Mouse (Mus musculus): Measurements from ENCODE around the gene Ifrd1. TPM values are rescaled to one million over a fixed set of nuclear protein-coding genes. Genes with fewer than 3 reads are reported as not detected.

The Ifrd1 gene
- polyA plus RNA-seq, 1 experiment from 2014 or later = 171 TPM

- ATAC-seq (ENCODE audit: insufficient read depth, low FRiP score, low TSS enrichment) = no peak
- DNase-seq (ENCODE audit: low spot score) = no peak
Measured at GRCm38 (mm10) chr12:40247976-40248375, 328 bp downstream of the Ifrd1 start.

GRCm38 (mm10) chr12:40247384-40247783, 920 bp downstream of the Ifrd1 start:
- H3K27me3 ChIP-seq (ENCODE audit: control insufficient read depth, insufficient read depth, low read length) = no peaks in the 10 kb centered on the region
- no peak for DNase-seq (ENCODE audit: low spot score)
- 85% methylated on average over 4 of the region's 4 CpGs for WGBS

More at GRCm38 (mm10) chr12:40247976-40248375, 328 bp downstream of the Ifrd1 start:
- 79% methylated on average over 6 of the region's 6 CpGs for WGBS
- Histone ChIP-seq H3K9ac (ENCODE audit: low read length) (no peak overlapping the region), H3K4me2 (ENCODE audit: low read depth) (no peak overlapping the region), H3K4me3 (ENCODE audit: low read depth, low read length) (no peak overlapping the region), H3K9me3 (ENCODE audit: control insufficient read depth, low read length) (no peaks in the 10 kb centered on the region), H3K27ac (ENCODE audit: low read depth, low read length) (no peak overlapping the region), H3K4me1 (ENCODE audit: control insufficient read depth, insufficient read depth, low read length) (no peaks in the 10 kb centered on the region), H3K27me3 (ENCODE audit: control insufficient read depth, insufficient read depth, low read length) (no peaks in the 10 kb centered on the region), H3K36me3 (ENCODE audit: control insufficient read depth, insufficient read depth, low read length) (no peaks in the 10 kb centered on the region)

GRCm38 (mm10) chr12:40245434-40245970, 2.8 kb downstream of the Ifrd1 start:
- no peaks in the 10 kb centered on the region for H3K36me3 ChIP-seq (ENCODE audit: control insufficient read depth, insufficient read depth, low read length)
- 89% methylated on average over 7 of the region's 7 CpGs for WGBS
- no peak overlapping the region for H3K27ac ChIP-seq (ENCODE audit: low read depth, low read length)

More at GRCm38 (mm10) chr12:40247384-40247783, 920 bp downstream of the Ifrd1 start:
- no peak overlapping the region for H3K4me2 ChIP-seq (ENCODE audit: low read depth)
- H3K36me3 ChIP-seq (ENCODE audit: control insufficient read depth, insufficient read depth, low read length) = no peaks in the 10 kb centered on the region
- no peak overlapping the region for H3K4me3 ChIP-seq (ENCODE audit: low read depth, low read length)
- H3K27ac ChIP-seq (ENCODE audit: low read depth, low read length) = no peak overlapping the region
- no peaks in the 10 kb centered on the region for H3K9me3 ChIP-seq (ENCODE audit: control insufficient read depth, low read length)
- no peak for ATAC-seq (ENCODE audit: insufficient read depth, low FRiP score, low TSS enrichment)
- H3K9ac ChIP-seq (ENCODE audit: low read length) = no peak overlapping the region
- no peaks in the 10 kb centered on the region for H3K4me1 ChIP-seq (ENCODE audit: control insufficient read depth, insufficient read depth, low read length)

DNA sequence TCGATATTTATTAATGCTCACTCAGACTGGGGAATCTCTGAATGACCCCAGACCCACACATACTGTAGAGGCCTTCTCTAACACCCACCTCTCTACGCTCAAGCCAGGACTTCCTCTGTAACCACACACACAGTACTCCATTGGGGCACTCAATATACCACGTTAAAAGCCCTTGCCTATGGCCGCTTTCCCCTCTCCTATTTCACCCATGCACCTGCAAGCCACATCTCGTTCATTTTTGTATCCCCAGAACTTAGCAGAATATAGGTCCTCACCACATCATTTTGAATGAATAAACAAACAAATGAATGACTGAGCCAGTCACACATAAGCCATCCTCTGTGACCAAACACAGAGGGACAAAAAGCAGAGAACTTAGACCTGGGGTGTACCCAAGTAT, 3.4 kb downstream of the Ifrd1 start:
- Histone ChIP-seq H3K9me3 (ENCODE audit: control insufficient read depth, low read length) (no peaks in the 10 kb centered on the region), H3K4me2 (ENCODE audit: low read depth) (no peak overlapping the region), H3K36me3 (ENCODE audit: control insufficient read depth, insufficient read depth, low read length) (no peaks in the 10 kb centered on the region), H3K4me3 (ENCODE audit: low read depth, low read length) (no peak overlapping the region), H3K9ac (ENCODE audit: low read length) (no peak overlapping the region), H3K27me3 (ENCODE audit: control insufficient read depth, insufficient read depth, low read length) (no peaks in the 10 kb centered on the region), H3K4me1 (ENCODE audit: control insufficient read depth, insufficient read depth, low read length) (no peaks in the 10 kb centered on the region), H3K27ac (ENCODE audit: low read depth, low read length) (no peak overlapping the region)
- 93% methylated on average over 5 of the region's 5 CpGs for WGBS
- DNase-seq (ENCODE audit: low spot score) (no peak), ATAC-seq (ENCODE audit: insufficient read depth, low FRiP score, low TSS enrichment) (no peak)

More at GRCm38 (mm10) chr12:40245434-40245970, 2.8 kb downstream of the Ifrd1 start:
- no peak for DNase-seq (ENCODE audit: low spot score)
- Histone ChIP-seq H3K4me1 (ENCODE audit: control insufficient read depth, insufficient read depth, low read length) (no peaks in the 10 kb centered on the region), H3K27me3 (ENCODE audit: control insufficient read depth, insufficient read depth, low read length) (no peaks in the 10 kb centered on the region), H3K4me2 (ENCODE audit: low read depth) (no peak overlapping the region), H3K9me3 (ENCODE audit: control insufficient read depth, low read length) (no peaks in the 10 kb centered on the region), H3K4me3 (ENCODE audit: low read depth, low read length) (no peak overlapping the region), H3K9ac (ENCODE audit: low read length) (no peak overlapping the region)
- no peak for ATAC-seq (ENCODE audit: insufficient read depth, low FRiP score, low TSS enrichment)

DNA sequence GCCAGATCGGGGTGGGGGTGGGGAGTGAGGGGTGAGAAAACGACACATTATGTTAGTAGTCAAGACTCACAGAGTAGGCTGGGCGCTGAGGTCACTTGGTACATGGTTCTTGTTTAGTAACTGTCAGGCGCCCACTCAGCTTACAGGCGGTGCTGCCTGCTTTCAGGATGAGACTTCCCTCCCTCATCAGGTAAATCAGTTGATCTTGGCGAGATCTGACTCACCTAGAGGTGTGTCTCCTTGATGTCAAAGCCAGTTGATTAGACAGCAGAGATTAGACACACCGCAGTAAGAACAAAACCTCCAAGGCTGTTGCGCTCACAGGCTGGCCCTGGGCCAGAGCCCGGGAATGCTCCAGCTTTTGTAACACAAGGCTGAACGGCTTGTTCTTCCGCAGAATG, 4.5 kb downstream of the Ifrd1 start:
- DNase-seq (ENCODE audit: low spot score) (no peak), ATAC-seq (ENCODE audit: insufficient read depth, low FRiP score, low TSS enrichment) (no peak)
- no peak overlapping the region for H3K4me3 ChIP-seq (ENCODE audit: low read depth, low read length)
- H3K27ac ChIP-seq (ENCODE audit: low read depth, low read length) = no peak overlapping the region
- H3K9ac ChIP-seq (ENCODE audit: low read length) = no peak overlapping the region
- H3K27me3 ChIP-seq (ENCODE audit: control insufficient read depth, insufficient read depth, low read length) = no peaks in the 10 kb centered on the region
- no peaks in the 10 kb centered on the region for H3K4me1 ChIP-seq (ENCODE audit: control insufficient read depth, insufficient read depth, low read length)
- 70% methylated on average over 11 of the region's 11 CpGs for WGBS
- no peaks in the 10 kb centered on the region for H3K9me3 ChIP-seq (ENCODE audit: control insufficient read depth, low read length)
- no peak overlapping the region for H3K4me2 ChIP-seq (ENCODE audit: low read depth)
- H3K36me3 ChIP-seq (ENCODE audit: control insufficient read depth, insufficient read depth, low read length) = no peaks in the 10 kb centered on the region

DNA sequence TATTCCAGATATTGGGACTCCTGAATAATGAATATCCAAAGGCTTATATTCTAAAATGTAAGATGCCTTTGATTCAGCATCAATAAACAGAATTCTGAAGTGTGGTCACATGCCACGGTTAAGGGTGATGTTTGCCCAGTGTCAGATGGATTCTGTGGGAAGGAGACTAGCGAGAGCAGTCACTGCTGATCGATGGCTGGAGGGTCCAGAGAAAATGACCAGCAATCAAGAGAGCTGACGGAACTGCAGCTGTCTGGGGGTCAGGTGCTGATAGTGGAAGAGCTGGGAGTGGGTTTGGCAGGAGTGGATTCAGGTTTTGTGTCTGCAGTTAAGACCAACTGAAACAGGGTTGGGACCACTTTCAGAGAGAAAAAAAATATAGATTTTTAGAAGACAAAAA, 5.1 kb downstream of the Ifrd1 start:
- no peak overlapping the region for H3K9ac ChIP-seq (ENCODE audit: low read length)
- H3K4me2 ChIP-seq (ENCODE audit: low read depth) = no peak overlapping the region
- H3K4me3 ChIP-seq (ENCODE audit: low read depth, low read length) = no peak overlapping the region
- H3K4me1 ChIP-seq (ENCODE audit: control insufficient read depth, insufficient read depth, low read length) = no peaks in the 10 kb centered on the region
- DNase-seq (ENCODE audit: low spot score) = no peak
- H3K36me3 ChIP-seq (ENCODE audit: control insufficient read depth, insufficient read depth, low read length) = no peaks in the 10 kb centered on the region
- no peaks in the 10 kb centered on the region for H3K27me3 ChIP-seq (ENCODE audit: control insufficient read depth, insufficient read depth, low read length)
- 73% methylated on average over 4 of the region's 4 CpGs for WGBS
- H3K9me3 ChIP-seq (ENCODE audit: control insufficient read depth, low read length) = no peaks in the 10 kb centered on the region
- H3K27ac ChIP-seq (ENCODE audit: low read depth, low read length) = no peak overlapping the region
- ATAC-seq (ENCODE audit: insufficient read depth, low FRiP score, low TSS enrichment) = no peak

GRCm38 (mm10) chr12:40239161-40239560, 9.1 kb downstream of the Ifrd1 start:
- no peaks in the 10 kb centered on the region for H3K36me3 ChIP-seq (ENCODE audit: control insufficient read depth, insufficient read depth, low read length)
- 93% methylated on average over 7 of the region's 7 CpGs for WGBS
- H3K9me3 ChIP-seq (ENCODE audit: control insufficient read depth, low read length) = no peaks in the 10 kb centered on the region
- H3K4me2 ChIP-seq (ENCODE audit: low read depth) = no peak overlapping the region
- DNase-seq (ENCODE audit: low spot score) = no peak
- no peak for ATAC-seq (ENCODE audit: insufficient read depth, low FRiP score, low TSS enrichment)
- H3K9ac ChIP-seq (ENCODE audit: low read length) = no peak overlapping the region
- no peaks in the 10 kb centered on the region for H3K4me1 ChIP-seq (ENCODE audit: control insufficient read depth, insufficient read depth, low read length)
- H3K4me3 ChIP-seq (ENCODE audit: low read depth, low read length) = no peak overlapping the region
- H3K27me3 ChIP-seq (ENCODE audit: control insufficient read depth, insufficient read depth, low read length) = no peaks in the 10 kb centered on the region
- no peak overlapping the region for H3K27ac ChIP-seq (ENCODE audit: low read depth, low read length)

DNA sequence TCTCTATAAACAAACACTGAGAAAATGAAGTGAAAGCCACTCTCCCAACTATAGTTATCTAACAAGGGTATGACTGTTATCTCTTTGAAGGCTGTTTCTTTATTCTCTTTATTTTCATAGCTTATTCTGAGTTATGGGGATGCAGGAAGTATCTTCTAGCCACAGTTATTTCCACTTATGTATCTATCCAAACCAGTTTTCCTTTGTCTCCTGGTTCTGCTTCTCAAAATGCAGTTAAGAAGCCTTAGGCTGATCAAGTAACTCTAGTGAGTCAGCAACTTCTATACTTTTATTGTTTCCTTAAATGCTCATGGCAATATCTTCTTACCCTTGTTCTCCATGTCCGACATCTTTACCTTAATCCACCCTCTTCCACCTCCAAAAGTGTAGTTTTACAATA, 16.1 kb downstream of the Ifrd1 start:
- no peak for ATAC-seq (ENCODE audit: insufficient read depth, low FRiP score, low TSS enrichment)
- no peak for DNase-seq (ENCODE audit: low spot score)
- H3K36me3 ChIP-seq (ENCODE audit: control insufficient read depth, insufficient read depth, low read length) = no peaks in the 10 kb centered on the region
- 87% methylated on average over 1 of the region's 1 CpGs for WGBS
- H3K9ac ChIP-seq (ENCODE audit: low read length) = no peak overlapping the region
- no peak overlapping the region for H3K4me3 ChIP-seq (ENCODE audit: low read depth, low read length)
- H3K27ac ChIP-seq (ENCODE audit: low read depth, low read length) = no peak overlapping the region
- H3K27me3 ChIP-seq (ENCODE audit: control insufficient read depth, insufficient read depth, low read length) = no peaks in the 10 kb centered on the region
- H3K4me1 ChIP-seq (ENCODE audit: control insufficient read depth, insufficient read depth, low read length) = no peaks in the 10 kb centered on the region
- no peak overlapping the region for H3K4me2 ChIP-seq (ENCODE audit: low read depth)
- H3K9me3 ChIP-seq (ENCODE audit: control insufficient read depth, low read length) = no peaks in the 10 kb centered on the region

DNA sequence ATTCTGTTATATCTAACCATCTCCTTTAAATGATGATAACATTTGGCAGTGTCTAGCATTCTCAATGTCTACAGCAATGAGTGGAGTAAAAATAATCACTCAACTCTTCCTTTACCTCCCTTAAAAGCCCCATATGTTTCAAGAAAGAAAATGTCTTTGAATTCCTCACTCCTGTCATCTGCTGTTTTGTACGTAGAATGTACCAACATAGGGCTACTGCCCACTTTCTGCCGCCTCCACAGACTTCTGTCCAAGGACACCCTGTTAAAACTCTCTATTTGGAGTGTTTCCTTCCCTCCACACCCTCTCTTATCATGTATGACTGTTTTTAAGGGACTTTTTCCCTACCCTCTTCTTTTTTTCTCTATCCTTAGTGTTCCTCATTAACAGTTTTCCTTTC, 16.7 kb downstream of the Ifrd1 start:
- Histone ChIP-seq H3K4me3 (ENCODE audit: low read depth, low read length) (no peak overlapping the region), H3K36me3 (ENCODE audit: control insufficient read depth, insufficient read depth, low read length) (no peaks in the 10 kb centered on the region), H3K9me3 (ENCODE audit: control insufficient read depth, low read length) (no peaks in the 10 kb centered on the region), H3K9ac (ENCODE audit: low read length) (no peak overlapping the region), H3K4me2 (ENCODE audit: low read depth) (no peak overlapping the region), H3K4me1 (ENCODE audit: control insufficient read depth, insufficient read depth, low read length) (no peaks in the 10 kb centered on the region), H3K27ac (ENCODE audit: low read depth, low read length) (no peak overlapping the region), H3K27me3 (ENCODE audit: control insufficient read depth, insufficient read depth, low read length) (no peaks in the 10 kb centered on the region)
- WGBS = 86% methylated on average over 2 of the region's 2 CpGs
- no peak for DNase-seq (ENCODE audit: low spot score)
- no peak for ATAC-seq (ENCODE audit: insufficient read depth, low FRiP score, low TSS enrichment)
